Mouse (Mus musculus) cerebellum, adult 9-11 months (tissue): ENCODE data around the gene Fkbp15.
"Not testable (repeated sequence)": the region's sequence is repeated elsewhere in the genome, so short reads cannot be mapped to it uniquely, and the experiment has no call there.

Experiments
- DNase-seq: peaks from one replicate; pipeline ENCODE4 v3.0.0; 2022

Fkbp15 gene

DNA sequence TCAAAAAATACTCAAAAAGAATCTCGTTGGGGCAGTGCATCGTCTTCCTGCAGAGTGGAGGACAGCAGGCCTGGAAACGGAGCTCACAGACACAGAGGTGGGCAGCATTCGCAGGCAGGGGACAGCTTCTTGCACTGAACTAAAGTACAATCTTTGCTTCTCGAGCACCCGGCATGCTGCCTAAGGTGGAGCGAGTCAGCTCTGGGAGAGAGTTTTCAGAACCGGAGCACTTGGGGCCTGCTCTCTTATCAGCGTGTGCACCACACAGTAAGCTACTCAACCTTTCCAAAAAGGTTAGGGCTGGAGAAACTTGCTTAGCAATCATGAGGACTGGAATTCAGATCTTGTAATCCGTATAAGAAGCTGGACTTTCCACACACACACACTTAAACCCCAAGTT, 83.7 kb downstream of the Fkbp15 start:
- DNase-seq = no peak

DNA sequence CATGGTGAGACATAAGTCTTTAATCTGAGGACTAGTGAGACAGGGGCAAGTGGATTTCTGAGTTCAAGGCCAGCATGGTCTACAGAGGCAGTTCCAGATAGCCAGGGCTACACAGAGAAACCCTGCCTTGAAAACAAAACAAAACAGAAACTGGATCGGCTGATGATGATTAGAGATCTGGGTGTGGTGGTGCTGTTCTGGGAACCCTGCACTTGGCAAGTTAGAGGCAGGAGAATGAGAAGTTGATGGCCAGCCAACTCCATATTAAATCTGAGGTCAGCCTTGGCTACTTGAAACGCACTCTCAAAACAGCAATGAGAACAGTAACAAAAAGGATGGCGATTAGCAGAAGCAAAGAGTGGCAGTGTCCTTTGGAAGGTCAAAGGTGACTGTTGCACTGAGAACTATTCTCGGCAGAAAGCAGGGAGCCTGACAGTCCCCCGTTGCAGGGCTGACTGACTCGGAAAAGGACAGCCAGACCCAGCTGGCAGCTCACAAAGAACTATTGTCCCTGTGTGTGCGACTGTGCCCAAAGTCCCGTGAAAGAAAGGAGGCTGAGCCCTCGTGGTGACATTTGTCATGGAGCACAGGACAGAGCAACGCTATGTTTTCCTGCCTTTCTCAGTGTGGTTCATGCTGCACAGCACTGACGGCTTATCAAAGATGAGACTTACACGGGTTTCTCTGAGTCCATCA, 85.4 kb downstream of the Fkbp15 start:
- DNase-seq = no peak

DNA sequence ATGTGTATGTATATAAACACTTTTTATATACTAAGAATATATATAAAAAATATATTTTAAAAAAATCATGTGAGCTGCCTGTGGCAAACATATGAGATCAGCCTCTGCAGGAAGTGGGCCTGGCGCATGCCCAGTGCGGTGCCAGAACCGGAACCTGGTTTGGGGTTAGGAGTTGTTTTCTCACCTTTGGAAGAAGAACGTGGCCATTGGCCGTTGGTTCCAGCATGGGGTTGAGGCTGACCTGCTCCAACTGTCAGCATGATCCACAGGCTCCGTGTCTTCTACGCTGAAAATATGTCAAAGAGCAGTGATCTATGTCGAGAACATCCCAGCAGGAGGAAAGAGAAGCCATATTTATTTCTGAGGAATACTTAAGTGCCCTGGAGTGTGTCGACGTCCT, 86.4 kb downstream of the Fkbp15 start:
- no peak for DNase-seq

DNA sequence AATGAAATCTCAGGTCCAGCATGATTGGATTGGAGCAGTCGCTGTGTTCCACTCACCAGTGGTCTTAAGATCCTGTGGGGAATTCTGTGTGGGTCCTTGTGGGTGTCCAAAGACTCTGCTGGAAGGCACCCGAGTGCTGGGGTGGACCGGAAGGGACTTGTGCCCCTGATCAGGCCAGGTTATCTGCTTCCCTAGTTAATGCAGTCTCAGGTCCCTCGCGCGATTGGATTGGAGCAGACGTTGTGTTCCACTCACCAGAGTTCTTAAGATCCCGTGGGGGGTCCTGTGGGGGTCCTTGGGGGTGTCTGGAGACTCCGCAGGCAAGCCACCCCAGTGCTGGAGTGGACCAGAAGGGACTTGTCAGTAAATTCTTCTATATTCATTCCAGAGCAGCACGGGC, 87.7 kb downstream of the Fkbp15 start:
- DNase-seq = no peak

DNA sequence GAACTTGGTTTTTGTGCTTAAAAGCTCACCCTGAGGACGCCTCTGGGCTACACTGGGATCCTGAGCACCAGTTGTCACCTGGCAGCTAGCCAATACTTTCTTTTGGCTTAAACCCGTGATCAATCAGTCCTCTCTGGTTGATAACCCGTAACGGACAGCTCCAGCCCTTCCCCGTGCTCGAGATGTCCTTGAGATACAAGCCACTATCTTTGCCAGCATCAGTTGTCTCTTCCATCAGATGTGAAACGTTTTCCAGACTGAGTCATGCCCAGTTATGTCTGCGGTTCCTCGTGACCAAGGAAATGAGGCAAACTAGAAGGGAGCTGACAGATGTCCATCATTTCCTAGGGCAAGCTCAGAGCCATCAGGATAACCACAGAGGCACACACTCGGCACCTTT, 93.2 kb downstream of the Fkbp15 start:
- no peak for DNase-seq

DNA sequence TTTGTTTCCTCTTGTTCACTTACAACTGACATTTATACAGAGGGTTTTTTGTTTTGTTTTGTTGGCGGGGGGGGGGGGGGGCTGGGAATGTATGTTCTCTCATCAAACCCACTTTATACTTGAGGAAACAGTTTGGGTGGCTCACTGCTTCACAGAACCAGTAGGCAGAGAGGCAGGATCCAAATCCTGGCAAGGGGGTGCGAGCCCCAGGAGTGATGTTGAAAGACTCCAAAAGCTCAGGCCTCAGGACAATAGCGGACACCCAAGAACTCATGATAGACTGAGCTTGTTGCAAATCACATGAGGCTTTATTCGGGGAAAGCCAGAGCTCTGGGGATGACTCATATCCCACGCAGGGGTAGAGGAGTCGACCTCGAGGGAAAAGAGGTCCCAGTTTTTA, 94.3 kb downstream of the Fkbp15 start:
- DNase-seq = not testable (repeated sequence)

DNA sequence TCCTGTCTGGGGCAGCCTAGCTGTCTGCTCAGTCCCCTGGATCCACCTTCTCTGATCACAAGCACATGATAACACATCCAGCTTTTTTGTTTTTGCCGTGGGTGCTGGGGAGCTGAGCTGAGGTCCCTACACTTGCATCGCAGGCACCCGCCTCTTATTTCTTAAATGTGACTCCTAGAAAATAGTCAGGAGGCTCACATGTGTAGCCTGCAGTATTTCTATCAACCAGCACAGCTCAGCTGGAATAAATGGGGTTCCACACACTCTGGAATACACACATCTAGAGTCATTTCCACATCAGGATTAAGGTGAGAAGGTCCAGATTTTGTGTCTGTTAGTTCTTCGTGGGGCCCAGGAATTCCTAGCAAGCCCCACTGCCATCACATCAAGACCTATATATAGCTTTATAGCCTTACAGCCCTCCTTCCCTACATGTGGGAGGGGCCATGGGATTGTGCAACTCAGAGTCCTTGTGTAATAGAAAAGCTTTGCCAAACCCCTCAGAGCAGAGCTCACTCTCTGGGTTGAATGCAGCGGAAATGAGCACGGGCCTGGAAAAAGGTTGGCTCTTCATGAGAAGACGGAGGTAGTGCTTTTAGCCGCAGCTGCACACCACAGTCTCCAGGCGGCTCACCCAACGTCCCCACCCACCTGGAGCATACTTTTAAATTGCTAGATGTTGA, 95.1 kb downstream of the Fkbp15 start:
- DNase-seq = no peak

DNA sequence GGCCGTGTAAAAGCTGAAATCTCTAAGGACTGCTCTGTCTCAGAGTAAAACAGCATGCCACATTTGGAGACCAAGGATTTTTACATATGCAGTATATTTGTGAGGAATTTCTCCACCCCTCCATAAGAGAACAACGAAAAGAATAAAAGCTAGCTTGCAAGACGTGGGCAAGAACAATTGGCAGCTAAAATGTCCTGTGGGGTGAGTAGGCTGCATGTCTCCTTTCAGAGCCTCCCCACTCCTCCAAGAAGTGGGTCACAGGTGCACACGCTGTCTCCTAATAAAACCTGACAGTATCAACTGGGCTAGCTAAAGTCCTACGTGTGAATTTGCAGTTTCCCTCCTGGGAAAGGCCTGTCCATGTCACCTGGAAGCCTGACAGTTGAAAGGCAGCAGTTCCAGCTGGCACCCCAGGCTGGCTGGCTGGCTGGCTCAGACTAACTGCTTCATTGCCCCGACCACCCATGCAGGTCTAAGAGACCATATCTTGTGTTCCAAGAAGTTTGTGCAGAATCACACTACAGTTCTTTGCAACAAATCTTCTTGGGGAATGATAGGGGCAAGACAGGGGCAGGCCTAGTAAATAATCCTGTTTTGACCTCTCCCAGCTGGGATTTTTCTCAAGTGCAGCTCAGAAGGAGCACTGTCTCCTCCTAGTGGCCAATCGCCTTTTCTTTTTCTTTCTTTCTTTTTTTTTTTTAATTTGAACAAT, 97.1 kb downstream of the Fkbp15 start:
- DNase-seq = no peak

DNA sequence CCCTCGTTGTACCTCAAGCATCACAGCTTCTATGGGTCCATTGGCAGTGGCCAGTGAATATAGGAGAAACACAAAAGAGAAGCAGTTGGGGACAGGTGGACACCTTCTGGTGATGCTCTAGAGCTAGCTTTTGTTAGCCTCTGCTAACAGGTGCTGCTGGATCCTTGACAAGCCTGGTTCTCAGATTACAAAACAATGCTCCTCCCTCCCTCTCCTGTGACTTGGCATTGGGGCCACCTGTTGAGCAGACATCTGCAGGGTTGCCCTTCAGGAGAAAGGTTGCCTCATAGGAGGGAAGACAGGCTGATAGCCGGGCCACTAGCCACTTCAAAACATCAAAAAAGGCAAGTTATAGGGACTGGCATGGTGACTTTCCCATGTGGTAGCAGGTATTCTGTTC, 98.1 kb downstream of the Fkbp15 start, which contains the start of gene Slc31a2:
TSS of gene Slc31a2 (plus strand) at position 287 of the 400 bp plus-strand sequence.
- no peak for DNase-seq

DNA sequence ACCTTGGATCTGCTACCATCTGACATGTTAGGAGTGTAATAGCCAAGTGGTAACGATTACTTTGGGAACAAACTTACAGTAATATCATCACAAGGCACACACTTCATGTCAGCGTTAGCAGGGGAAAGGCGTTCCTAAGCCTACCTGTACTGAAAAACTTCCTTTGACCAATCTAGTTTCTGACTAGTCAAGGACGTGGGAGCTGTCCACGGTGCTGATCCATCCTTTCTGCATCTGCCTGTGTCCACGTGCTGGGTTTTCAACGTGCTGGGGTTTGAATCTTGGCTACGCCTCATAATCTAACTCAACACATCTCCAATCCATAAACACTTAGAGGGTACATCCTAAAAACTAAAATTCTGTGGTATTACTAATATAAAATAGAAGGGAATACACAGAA, 103.4 kb downstream of the Fkbp15 start:
- no peak for DNase-seq

DNA sequence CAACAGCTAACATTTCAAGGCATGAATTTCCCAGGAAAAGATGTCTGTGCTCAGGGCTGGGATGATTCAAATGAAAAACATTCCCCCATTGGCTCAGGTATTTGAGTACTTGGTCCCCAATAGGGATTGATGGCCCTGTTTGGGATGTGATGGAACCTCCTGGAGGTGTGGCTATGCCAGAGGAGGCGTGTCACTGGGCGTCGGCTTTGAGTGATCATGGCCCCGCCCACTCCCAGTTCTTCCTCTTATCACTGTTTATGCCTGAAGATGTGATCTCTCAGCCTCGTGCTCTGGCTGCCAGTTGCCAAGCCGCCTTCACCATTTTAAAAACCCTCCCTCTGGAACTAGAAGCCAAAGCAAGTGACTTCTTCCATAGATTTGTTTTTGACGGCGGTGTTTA, 105.8 kb downstream of the Fkbp15 start:
- no peak for DNase-seq

DNA sequence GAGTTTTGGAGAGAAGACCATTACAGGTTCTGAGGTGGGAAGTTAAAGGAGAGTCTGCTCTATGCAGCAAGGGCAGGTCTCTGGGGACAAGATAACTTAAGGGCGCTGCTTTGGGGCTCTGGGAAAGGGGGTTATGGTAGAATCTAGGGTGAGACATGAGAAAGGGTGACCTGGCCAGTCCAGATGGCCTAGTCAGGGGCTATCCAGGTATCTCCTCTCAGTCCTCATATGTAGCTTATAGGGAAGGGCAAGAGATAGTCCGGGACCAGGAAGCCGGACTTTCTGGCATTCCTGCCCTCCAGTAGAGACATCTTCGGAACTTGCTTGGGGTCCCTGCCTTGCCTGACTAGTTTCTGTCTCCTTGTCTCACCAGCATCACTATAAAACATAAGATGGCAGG, 108.6 kb downstream of the Fkbp15 start:
- DNase-seq = no peak

DNA sequence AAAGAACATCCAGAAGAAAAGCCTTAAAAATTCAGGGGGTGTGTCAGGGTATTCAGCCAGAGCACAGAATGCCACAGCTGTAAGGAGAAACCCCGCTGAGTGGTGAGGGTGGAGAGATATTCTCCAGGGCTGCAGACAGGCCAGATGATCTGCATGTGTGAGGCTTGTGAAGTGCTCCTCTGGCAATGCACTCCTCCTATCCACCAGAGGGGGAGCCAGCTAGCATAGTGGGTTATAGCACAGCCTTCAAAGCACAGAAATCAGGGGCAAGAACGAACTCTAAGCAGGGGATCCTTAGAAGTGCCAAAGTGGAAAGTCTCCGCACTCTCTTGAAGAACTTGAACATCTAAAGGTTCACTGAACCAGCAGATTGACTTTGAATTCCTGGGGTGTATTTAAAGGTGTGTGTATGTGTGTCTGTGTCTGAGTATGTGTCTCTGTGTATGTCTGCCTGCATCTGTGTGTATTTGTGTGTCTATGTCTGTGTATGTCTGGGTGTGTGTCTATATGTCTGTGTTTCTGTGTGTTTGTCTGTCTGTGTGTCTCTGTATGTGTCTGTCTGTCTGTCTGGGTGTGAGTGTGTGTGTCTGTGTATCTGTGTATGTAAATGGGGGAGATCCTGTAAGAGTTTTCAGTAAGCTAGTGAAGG, 109.3 kb downstream of the Fkbp15 start:
- DNase-seq = no peak
